Comparison of ENCODE assay signal across 11 mouse cellular contexts in the genomic region with DNA sequence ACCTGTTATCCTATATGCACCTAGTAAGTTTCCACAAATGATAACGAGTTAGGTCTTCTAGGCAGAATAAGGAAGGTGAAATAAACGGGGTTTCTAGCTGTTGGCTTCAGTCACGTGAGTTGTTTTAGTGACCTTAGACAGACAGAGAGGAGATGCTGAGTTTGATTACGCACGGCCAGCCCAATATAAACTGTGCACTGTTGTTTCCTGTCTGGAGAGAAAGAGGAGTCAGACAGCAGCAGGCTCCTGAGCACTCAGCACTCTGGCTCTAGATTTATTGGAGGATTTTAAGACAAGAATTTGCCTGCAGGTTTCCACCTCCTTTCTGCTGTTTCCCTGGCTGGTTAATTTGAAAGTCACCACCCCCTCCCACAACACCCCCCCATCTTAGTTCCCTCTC.
DNase-seq lines count a peak whose midpoint lies in the region; ATAC-seq lines count a peak whose summit lies in the region.
"Had no signal": no experiment of that assay in that cellular context is flagged by ENCODE, and none has a peak within 500 bp of the region (broad histone marks: within the 10 kb centered on the region; RNA-seq: fewer than 3 reads in every experiment).

No protein-coding gene starts in this region.

- H3K9me3 ChIP-seq in hindbrain, embryonic 14.5 days (ENCODE audit: control insufficient read depth, low read length) = no peaks in the 10 kb centered on the region
- H3K9me3 ChIP-seq: heart, embryonic 12.5 days had no signal

- no peak overlapping the region for H3K9ac ChIP-seq in hindbrain, embryonic 14.5 days
- H3K9ac ChIP-seq: heart, embryonic 12.5 days; liver, postnatal 0 days had no signal

- no peak overlapping the region for H3K4me3 ChIP-seq in hindbrain, embryonic 14.5 days (replicated peaks; ENCODE audit: low read length)
- H3K4me3 ChIP-seq: heart, embryonic 12.5 days had no signal

- 44% methylated on average over 5 of the region's 5 CpGs for WGBS in hindbrain, embryonic 14.5 days

- no peaks in the 10 kb centered on the region for H3K36me3 ChIP-seq in hindbrain, embryonic 14.5 days (replicated peaks; ENCODE audit: control insufficient read depth, insufficient read depth)
- H3K36me3 ChIP-seq: heart, embryonic 12.5 days had no signal

- DNase-seq in kidney, postnatal 10 days = peak; percentile 24
- no peak for DNase-seq in kidney, adult 9 months
- peak; percentile 4 for DNase-seq in embryo, embryonic 11.5 days (ENCODE audit: low read depth, low spot score)
- DNase-seq in hindbrain, embryonic 14.5 days (ENCODE audit: low spot score) = no peak
- DNase-seq in neural tube, embryonic 10.5 days (ENCODE audit: extremely low spot score, low spot score) = peak; percentile 16
- DNase-seq in right cerebral cortex, postnatal 36 days (ENCODE audit: low spot score in 2 of 2) = no peak
- DNase-seq in layer of hippocampus, adult 8-10 months (ENCODE audit: low spot score in 2 of 2) = no peak
- no peak for DNase-seq in urinary bladder, postnatal 4 days (ENCODE audit: low spot score in 2 of 2)
- DNase-seq: cerebellum, adult 9-11 months; liver, postnatal 0 days had no signal

- H3K4me1 ChIP-seq in hindbrain, embryonic 14.5 days (replicated peaks; ENCODE audit: control insufficient read depth, insufficient read depth, low read length) = peaks cover 16% of the 10 kb centered on the region
- H3K4me1 ChIP-seq: heart, embryonic 12.5 days had no signal

- peak overlapping the region; percentile 14; the same call in 1 of the 2 replicates for H3K27ac ChIP-seq in hindbrain, embryonic 14.5 days

- H3K27me3 ChIP-seq in hindbrain, embryonic 14.5 days (ENCODE audit: control insufficient read depth, insufficient read depth, low read length) = no peaks in the 10 kb centered on the region
- H3K27me3 ChIP-seq: heart, embryonic 12.5 days had no signal

- no peak overlapping the region for H3K4me2 ChIP-seq in hindbrain, embryonic 14.5 days (replicated peaks)
- H3K4me2 ChIP-seq: heart, embryonic 12.5 days had no signal

- no peak for ATAC-seq in hindbrain, embryonic 14.5 days (ENCODE audit: low FRiP score)
- ATAC-seq: liver, postnatal 0 days had no signal

Comparison
In these comparisons a context has a peak if more than half of its experiments do, and no peak if none do; other contexts are left out.
1. DNase-seq: peak in kidney, postnatal 10 days (single experiment), embryo, embryonic 11.5 days (single experiment) and neural tube, embryonic 10.5 days (single experiment); none in kidney, adult 9 months (single experiment), hindbrain, embryonic 14.5 days (single experiment), right cerebral cortex, postnatal 36 days (0 of 2), layer of hippocampus, adult 8-10 months (0 of 2) and urinary bladder, postnatal 4 days (0 of 2).